Mouse (Mus musculus) kidney, postnatal 36 days (tissue): ENCODE results near the gene Fam24a.
A peak's percentile ranks its signal among the peaks of the same experiment; 100 is the strongest.

Experiments
- DNase-seq, 2 experiments: peaks; one replicate each; pipeline ENCODE4 v3.0.0; 2021 to 2022; ENCODE audit warnings: mixed read lengths in 2 of 2

Fam24a gene

DNA sequence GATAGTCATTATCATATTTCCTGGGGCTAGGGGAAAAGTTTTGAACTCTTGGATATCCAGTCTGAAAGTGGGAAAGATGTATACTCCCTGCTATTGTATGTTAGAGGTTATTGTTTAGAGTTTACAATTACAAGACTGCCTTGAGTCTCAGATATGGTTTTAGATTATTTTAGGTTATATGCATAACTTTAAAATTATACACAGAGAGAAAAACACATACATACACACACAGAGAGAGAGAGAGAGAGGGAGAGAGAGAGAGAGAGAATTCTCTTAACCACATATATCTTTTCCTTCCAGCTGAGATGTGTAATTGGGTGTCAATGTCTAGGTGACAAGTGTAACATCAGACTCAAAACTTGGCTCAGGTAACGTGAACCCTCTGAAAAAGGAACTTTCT is at the start of gene Fam24a:
TSS of gene Fam24a (plus strand) at position 301 of the 400 bp plus-strand sequence.
- DNase-seq: no peak

DNA sequence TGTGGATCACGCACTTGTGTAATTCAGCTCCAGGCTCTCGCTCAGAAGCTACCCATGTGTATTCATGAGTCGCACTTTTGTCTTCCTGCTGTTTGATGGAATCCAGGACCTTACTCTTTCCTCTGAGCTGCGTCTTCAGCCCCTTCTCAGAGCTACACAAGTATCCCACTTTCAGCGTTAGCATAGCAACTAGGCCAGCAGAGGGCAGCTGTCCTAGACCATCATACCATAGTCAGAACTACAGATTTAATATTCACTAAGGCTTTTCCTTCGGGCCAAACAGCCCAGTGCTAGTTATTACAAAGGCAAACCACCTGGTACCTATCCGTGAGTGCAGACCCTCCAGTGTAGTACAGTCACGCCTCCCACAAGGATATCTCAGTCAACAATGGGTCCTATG is 36.5 kb upstream of the Fam24a start:
- DNase-seq: peak in 1 of 2 experiments; percentile 22

DNA sequence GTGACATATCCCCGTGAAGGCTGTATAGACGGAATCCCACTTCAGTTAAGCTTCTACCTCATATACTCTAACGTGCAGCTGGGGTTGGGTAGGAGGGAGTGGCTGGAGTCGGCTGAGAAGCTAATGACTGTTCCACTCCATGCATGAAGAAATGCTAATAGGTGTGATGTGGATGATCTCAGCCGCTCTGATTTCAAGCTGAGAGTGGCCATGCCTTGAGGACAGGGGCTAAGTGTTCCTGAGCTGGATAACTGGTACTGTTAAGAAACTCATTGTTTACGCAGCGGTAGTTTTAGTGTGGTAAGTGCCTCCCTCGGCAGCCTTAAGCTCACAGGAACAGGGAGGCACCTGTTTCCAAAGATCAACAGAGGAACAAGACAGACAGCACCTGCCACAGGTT is 30.3 kb upstream of the Fam24a start:
- DNase-seq: no peak

DNA sequence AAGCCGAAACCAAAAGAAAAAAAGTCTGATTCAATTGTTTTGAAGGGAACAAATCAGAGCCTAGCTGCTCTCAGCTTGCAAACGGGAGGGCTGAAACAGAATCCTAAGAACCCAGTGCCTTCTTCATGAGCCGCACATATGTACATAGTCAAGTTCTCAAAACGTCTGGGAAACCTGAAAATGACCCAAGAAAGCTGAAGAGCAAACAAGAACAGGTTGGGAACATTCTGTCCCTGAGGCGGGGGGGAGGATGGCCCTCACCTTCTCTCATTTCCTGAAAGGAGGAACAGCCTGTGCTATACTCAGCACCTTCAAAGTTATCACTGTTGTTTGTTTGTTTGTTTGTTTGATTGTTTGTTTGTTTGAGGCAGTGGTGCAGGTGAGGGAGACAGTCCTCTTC is 26.9 kb upstream of the Fam24a start:
- no peak for DNase-seq

DNA sequence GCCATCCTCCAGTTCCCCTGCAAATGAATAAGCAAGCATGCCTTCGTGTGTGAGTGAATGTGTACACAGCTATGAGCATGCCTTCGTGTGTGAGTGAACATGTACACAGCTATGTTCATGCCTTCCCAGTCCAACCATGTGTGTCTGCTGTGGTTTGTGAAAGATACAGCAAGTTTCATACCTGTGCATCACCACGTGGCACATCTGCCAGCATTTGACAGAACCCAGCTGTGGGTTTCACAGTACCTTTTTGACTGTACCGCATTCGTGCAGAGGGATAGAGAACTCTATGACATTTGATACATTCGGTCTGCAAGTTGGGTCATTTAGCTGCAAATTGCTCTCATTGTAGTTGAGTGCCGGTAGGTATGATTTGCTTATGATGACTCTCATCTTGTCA is 19.2 kb upstream of the Fam24a start:
- DNase-seq: no peak

DNA sequence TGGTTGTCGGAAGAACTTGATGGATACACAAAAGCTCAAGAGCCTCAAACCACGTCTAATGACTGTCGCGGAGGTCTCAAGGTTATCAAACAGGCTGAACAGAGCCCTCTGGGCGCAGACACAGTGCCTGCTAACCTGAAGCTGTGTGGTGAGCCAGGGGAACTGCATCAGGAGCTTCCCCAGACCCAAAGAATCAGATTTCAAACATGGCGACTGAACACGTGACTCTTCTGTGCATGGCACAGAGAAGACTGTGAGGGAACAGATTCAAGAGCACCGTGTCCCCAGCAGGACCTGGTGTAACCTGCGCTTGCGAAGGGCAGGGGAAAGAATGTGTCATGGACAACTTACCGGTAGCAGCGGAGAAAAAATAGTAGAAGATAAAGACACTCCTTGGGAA is 16.1 kb upstream of the Fam24a start:
- DNase-seq: no peak

DNA sequence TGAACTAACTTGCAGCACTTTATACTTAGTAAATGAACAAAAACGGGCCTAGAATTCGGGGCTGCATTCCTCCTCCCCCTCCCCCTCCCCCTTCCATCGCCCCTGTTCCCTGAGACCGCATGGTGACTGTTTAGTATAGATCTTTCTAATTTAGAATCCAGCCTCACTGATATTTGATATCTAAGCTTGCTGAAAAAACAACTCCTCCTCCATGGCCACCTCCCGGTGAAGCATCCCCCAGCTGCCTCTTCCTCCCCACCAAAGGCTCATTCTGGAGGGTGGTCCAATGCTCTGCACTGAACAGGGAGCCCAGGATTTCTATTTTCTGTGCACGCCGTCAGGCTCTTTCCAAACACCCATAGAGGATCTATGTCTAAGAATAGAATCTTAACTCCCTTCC is 15.3 kb upstream of the Fam24a start:
- DNase-seq: no peak

DNA sequence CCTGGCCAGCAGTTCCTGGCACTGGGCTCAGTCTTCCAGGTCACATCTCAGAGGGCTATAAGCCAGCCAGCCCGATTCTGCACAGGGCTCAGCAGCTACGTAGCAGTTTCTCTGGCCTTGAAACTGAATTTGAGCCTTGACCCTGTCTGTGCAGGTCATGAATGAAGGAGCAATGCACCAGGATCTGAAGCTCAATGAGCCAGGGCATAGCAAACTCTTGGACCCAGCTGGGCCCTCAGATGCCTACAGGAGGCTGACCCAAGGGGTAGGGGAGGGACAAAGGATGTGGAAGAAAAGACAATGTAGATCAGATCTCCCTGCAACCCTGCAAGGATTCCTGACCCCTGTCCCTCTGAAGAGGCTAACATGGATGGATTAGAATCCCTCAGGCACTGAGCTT is 11.5 kb upstream of the Fam24a start, which contains the start of gene Cuzd1:
TSS of gene Cuzd1 (minus strand) at position 101 of the 400 bp plus-strand sequence.
- DNase-seq: no peak

DNA sequence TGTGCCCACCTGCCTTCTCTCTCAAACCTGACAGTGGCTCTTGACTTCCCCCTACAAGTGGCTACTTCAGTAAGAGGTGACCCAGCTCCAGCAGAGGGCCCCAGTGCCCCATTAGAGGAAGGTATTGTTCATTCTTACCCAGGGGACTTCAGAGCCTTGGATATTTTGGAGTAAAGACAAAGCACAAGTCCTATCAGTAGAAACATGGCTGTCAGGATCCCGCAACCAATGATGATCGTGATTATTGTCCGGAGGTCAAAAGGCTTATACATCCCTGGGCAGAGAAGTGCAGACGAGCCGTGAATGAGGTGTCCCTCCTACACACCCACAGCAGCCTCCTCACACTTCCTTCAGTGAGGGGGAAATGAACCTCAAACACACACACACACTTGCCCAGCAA is 6.6 kb upstream of the Fam24a start:
- DNase-seq: no peak

DNA sequence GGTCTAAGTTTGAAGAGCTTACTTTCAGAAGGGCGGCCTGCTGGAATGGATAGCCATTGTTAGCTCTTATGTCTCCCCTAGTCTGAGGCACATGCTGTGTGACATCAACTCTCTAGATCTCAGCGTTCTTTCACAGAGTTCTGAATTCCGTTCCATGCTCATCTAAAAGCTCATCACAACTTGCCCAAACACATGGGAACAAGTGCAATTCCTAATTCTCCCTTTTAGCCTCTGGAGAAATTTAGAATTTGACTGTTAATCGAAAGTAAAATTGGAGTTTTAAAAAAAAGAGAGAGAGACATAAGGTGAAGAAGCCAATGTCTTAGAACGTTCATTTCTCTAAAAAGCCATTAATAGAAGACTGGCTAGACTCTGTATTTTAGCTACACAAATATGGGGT is 4.2 kb upstream of the Fam24a start, which contains the start of gene Fam24b:
TSS of gene Fam24b (minus strand) at position 101 of the 400 bp plus-strand sequence.
- DNase-seq: no peak

DNA sequence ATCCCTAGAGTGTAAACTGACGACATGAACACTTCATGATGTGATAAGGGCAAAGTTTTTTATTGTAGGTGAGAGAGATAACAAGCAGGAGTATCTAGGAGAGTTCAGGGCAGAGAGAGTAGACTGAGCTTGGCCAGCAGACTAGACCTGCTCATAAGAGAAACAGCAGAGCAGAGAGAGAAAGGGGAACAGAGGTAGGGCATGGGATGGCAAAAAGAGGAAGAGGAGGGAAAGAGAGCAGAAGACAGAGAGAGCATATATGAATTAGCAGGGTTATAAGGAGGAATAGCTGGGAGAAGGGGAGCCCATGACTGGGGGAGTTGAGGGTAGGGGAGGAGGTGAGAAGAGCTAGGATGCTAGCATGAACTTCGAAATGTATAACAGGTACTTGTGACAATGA is 2.0 kb upstream of the Fam24a start:
- no peak for DNase-seq

DNA sequence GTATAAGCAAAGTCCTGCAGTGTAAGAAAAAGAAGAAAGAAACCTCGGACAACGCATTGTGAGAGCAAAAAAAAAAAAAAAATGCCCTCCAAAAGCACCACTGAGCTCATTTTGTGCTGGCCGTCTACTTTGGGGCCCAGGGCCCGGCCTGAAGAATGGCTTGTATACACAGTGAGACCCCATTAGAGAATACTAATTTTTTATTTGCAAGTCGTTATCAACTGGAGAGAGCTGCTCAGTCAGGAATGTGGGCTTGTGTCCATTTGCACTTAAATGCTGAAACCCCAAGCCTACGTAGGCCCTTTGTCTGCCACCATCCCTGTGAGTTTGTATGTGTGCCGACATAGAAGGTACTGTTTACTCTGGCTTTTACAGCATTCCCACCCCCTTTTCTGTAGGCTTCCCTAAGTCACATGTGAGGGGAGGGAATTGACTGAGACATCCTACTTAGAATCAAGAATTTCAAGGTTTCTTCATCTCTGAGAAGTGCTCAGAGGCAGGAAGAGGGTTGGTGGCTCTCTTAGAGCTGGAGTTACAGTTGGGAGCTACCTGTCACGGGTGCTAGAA is 3.9 kb downstream of the Fam24a start:
- no peak for DNase-seq

DNA sequence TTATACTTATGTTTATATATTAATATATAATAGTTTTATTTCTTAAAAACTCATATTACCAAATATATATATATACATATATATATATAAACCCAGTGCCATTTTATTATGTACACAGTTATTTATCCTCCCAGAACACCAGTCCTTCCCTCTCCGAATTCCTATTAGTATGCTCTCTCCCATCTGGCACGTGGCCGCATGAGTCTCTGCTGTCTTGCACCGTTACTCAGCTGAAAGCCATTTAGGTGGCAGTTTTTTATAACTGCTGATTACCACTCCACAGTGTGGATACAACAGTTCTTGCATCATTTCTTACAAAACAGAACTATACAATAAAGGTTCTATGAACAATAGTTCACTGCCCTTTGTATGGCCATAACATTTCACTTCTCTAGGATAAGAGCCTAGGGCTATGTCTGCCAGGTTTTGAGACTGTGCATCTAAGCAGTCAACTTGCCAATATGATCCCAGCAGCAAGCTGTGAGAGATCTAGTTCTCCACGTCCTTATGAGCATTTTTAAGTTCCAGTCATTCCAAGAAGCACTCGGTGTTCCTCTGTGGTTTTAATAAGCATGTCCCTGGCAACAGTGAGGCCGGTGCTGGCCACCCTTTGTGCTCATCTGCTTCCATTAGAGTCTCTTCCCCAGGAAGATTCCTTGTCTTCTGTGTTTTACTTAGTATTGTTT is 12.3 kb downstream of the Fam24a start:
- DNase-seq: no peak

DNA sequence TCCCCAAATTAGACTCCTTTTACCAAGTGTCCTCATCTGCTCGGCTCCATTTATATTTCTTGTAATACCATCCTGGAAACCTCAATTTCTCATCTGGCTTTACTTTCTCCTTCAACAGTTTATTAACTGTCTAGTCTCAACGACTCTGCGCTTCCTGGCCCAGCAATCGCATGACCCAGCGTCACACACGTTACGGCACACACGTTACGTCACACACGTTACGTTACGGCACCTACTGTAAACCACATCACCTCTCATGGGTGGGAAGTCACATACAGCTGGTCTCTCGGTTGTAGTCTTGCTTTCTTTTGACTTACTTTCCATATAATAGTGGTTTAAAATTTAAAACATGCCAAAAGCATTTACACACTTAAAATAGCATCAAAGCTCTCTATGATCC is 22.4 kb downstream of the Fam24a start:
- no peak for DNase-seq

DNA sequence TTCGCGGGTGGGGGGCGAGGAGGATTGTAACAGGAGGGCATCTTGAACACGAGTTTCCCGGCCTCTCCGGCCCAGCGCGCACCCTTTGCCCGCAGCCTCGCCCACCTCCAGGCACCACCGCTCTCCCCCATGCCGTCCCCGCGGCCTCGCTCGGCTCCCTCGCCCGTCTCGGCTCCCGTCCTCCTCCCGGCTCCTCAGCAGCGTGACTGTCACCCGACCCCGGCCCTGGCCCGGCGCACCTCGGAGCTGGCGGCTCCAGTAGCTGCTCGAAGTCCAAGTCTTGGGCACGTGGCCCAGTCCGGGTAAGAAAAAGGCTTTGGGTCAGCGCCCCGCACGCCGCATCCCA is 28.6 kb downstream of the Fam24a start:
- no peak for DNase-seq

DNA sequence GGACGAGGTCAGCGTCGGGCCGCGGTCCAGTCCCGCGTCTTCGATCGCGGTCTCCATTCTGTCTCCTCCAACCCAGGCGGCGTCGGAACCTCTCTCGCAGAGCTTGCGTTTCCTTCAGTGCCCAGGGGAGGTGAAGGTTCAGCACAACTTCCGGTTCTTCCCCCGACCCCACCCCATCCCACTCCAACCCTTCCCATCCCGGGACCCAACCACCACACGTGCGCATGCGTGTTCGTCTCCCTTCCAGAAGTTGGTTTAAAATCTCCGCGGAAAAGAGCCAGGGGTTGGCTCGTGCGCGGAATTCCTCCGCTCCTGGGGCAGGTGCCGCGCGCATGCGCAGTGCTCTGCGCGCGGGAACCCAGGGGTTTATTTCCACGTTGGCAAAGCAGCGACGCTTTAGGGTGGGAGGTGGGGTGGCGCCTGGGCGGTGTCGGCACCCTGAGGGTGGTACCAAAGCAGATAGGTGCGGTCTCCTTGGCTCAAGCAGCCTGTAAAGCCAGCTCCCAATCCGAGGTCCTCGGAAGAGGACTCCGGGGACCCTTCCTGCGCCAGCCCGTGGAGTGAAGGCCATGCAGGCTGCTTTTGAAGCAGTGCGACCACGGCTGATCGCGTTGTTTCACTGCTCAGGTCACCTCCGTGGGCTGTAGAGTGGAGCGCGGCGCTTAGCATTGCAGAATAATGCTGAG is 29.1 kb downstream of the Fam24a start, which contains the start of gene 2310057M21Rik:
TSS of gene 2310057M21Rik (minus strand) at position 145 of the 686 bp plus-strand sequence.
- peak; percentile 96 to 97 for DNase-seq

DNA sequence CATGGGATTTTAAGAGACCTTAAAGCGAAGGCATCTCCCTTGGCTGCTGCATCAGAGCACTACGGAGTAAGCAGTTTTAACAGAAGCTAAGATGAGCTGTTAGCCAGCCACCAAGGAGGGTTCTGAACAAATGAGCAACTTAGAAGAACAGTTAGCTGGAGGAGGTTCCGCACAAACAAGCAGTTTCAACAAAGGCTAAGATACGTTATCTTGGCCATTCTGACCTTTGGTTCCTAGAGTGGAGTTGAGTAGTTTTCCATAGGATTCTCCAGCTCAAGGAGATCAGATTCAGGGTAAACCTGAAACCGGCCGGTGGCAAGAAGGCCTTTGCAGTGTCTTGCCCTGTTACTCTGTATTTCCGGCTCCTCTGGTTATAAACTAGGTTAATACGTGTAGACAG is 30.5 kb downstream of the Fam24a start:
- DNase-seq: no peak

DNA sequence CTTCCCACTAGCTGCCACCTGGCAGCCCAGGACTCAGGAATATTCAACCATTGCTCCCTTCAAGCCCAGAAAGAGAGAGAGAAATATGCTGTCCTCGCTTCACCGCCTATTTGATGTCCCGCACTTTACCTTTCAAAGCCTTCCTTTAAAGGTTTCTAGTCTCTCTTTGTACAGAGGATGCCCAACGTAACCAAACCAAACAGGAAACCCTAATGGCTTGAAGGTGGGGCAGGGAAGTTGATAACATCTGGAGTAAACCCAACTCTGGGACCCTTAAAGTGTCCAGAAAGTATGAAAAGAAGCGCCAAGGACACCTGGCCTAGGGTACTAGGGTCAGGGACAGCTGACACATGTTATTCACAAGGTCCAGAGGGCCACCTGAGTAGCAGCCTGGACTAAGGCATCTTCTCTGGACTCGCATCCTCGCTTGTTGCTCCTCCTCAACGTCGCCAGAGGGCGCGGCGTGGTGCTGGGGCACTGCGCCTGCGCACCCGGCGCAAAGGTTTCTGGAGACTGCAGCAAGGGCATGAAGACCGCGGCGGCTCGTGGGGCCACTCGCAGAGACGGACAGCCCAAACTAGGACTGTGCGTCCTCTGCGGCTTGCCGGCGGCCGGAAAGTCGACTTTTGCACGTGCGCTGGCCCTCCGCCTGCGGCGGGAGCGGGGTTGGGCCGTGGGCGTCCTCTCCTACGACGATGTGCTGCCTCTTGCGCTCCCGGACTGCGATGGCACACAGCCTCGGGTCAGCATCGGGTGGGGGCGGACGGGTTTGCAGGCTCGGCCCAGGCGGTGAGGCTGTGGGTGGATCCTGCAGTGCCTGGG is 37.2 kb downstream of the Fam24a start, which contains the start of gene Pstk:
TSS of gene Pstk (plus strand) at position 494 of the 822 bp plus-strand sequence.
- peak; percentile 90 to 93 for DNase-seq

DNA sequence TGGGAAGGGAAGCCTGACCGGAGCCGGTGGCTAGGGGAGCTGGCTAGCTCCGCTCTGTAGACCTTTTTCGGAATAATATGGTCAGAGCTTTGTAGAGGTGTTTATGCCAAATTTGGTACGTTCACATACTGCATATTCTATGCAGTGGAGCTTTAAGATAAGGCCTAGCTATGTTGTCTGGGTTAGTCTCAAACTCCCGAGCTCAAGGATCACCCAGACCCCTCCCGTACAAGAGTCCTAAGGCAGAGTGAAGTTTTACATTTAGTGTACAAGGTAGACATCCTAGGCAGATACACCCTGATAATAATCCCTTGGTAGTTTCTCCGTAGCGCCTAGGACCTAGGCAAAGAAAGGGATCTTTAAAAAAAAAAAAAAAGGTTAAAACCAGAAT is 37.8 kb downstream of the Fam24a start:
- DNase-seq: no peak

DNA sequence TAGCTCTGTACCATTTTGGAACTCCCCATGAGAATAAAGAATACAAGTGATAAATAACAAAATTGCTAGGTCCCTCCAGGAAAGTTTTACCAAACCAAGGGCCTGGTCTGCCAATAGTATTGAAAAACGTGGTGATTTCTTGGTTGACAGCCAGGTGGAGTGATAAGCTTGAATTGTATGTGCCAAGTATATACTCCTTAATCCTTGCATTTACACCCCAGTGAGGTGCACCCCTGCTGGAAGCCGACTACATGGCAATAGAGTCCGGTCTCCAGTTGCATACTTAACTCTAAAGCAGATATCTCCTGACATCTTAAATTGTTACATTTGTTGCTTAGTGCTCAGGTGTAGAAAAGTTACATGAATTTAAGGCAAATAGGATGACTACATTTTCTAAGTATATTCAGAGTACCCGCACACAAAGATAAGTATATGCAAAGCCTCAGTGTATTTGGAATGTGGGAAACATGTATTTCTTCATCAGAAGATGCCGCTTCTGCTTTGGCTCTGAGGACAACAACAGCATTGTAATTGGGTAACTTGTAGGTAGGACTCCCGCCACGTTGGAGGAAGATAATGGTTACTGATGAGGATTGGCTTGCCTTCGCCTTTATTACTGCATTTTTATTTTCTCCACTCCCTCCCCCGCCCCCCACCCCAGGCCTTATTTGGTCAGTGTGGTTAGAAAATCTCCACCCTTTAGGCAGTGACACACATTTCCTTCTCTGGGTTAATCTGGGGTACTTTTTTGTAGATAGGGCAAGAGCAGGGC is 38.4 kb downstream of the Fam24a start:
- DNase-seq: no peak
